Mouse (Mus musculus): Measurements from ENCODE around the gene Slc12a8. TPM values are rescaled to one million over a fixed set of nuclear protein-coding genes. Genes with fewer than 3 reads are reported as not detected.

Gene Slc12a8
- polyA plus RNA-seq, 1 experiment from 2014 or later, result 0.83 TPM

DNA sequence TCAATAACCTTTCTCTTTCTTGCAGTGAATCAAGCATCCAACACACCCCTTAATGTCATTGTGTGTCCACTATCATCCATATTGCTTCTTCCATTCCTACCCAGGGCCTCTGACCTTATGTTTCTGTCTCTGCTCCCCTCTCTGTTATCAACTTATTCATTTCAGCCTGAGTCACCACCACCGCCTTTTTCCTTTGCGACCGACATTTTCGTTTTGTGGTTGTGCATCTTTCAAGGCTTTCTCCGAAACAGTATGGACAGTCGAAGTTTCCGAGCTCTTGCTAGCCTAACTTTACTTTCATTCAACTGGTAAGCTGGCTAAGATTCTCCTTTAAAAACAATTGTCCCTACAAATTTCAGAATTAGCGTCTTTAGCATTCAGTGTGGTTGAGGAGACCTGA, 84.2 kb downstream of the Slc12a8 start:
- H3K4me2 ChIP-seq, result no peak overlapping the region
- H3K9ac ChIP-seq, result no peak overlapping the region
- H3K4me1 ChIP-seq, result peaks cover 13% of the 10 kb centered on the region
- 90% methylated on average over 8 of the region's 8 CpGs for WGBS
- no peaks in the 10 kb centered on the region for H3K9me3 ChIP-seq
- H3K36me3 ChIP-seq, result no peaks in the 10 kb centered on the region
- H3K4me3 ChIP-seq, result no peak overlapping the region
- H3K27ac ChIP-seq (replicated peaks), result no peak overlapping the region
- no peaks in the 10 kb centered on the region for H3K27me3 ChIP-seq (replicated peaks)
- no peak for ATAC-seq (ENCODE audit: extremely low read depth, insufficient number of reproducible peaks, low FRiP score, low TSS enrichment)

GRCm38 (mm10) chr16:33605647-33606596, 88.8 kb downstream of the Slc12a8 start:
- peak; percentile 26; the same call in 1 of the 2 replicates for ATAC-seq (ENCODE audit: extremely low read depth, insufficient number of reproducible peaks, low FRiP score, low TSS enrichment)
- H3K9ac ChIP-seq, result peak overlapping the region; percentile 19; the same call in 1 of the 2 replicates
- no peaks in the 10 kb centered on the region for H3K9me3 ChIP-seq
- no peak overlapping the region for H3K4me3 ChIP-seq
- peak overlapping the region; percentile 89 for H3K27ac ChIP-seq (replicated peaks)
- no peaks in the 10 kb centered on the region for H3K36me3 ChIP-seq
- 22% methylated on average over 9 of the region's 9 CpGs for WGBS
- peaks cover 27% of the 10 kb centered on the region for H3K4me1 ChIP-seq
- H3K4me2 ChIP-seq, result peak overlapping the region; percentile 48
- no peaks in the 10 kb centered on the region for H3K27me3 ChIP-seq (replicated peaks)

- H3K9me3 ChIP-seq, result no peaks in the 10 kb centered on the region
- ATAC-seq (ENCODE audit: extremely low read depth, insufficient number of reproducible peaks, low FRiP score, low TSS enrichment), result peak; percentile 47; the same call in 1 of the 2 replicates
- 36% methylated on average over 8 of the region's 8 CpGs for WGBS
- H3K9ac ChIP-seq, result peak overlapping the region; percentile 64; the same call in 1 of the 2 replicates
- H3K4me2 ChIP-seq, result peak overlapping the region; percentile 48
- H3K4me1 ChIP-seq, result peaks cover 27% of the 10 kb centered on the region
- no peaks in the 10 kb centered on the region for H3K36me3 ChIP-seq
- H3K27ac ChIP-seq (replicated peaks), result peak overlapping the region; percentile 89
- H3K27me3 ChIP-seq (replicated peaks), result no peaks in the 10 kb centered on the region
- H3K4me3 ChIP-seq, result no peak overlapping the region
Observed at GRCm38 (mm10) chr16:33606691-33607532, 89.8 kb downstream of the Slc12a8 start.

DNA sequence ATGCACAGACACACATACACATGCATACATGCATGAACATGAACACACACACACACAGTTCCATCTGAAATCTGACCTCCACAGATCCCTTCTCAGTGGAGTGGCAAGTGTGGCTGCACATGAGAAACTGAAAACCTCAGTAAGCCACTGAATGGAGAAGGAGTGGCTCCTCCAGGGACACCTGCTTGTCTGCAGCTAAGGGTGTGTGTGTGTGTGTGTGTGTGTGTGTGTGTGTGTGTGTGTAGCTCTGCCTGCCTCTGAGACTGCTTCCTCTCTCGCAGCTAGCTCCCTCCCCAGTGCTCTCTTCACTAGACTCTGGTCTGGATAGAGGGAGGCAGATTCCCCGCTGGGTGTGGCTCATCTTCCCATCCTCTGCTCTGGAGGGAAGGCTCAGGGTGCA, 92.4 kb downstream of the Slc12a8 start:
- no peak overlapping the region for H3K4me2 ChIP-seq
- ATAC-seq (ENCODE audit: extremely low read depth, insufficient number of reproducible peaks, low FRiP score, low TSS enrichment), result no peak
- 61% methylated on average over 2 of the region's 2 CpGs for WGBS
- H3K27ac ChIP-seq (replicated peaks), result no peak overlapping the region
- H3K4me3 ChIP-seq, result no peak overlapping the region
- H3K4me1 ChIP-seq, result peaks cover 27% of the 10 kb centered on the region
- no peaks in the 10 kb centered on the region for H3K27me3 ChIP-seq (replicated peaks)
- H3K9me3 ChIP-seq, result no peaks in the 10 kb centered on the region
- H3K9ac ChIP-seq, result no peak overlapping the region
- no peaks in the 10 kb centered on the region for H3K36me3 ChIP-seq

DNA sequence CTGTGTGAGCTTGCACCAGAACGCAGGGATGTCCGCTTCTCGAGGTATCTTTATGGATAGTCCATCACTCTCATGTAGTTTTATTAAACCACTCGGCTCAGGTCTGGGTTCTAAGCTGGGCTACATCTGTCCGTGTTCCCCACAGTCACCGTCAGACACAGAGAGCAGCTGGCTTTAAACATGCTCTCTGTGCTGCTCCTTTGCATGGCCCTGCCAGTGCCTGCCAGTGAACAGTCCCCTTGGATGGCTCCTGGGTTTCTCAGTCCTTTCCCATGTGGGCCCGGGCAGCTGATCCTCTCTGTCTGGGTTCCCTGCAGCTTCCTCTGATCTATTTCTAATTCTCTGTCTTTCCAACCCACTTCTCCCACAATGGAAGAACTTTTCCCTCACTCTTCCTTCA, 93.3 kb downstream of the Slc12a8 start:
- no peaks in the 10 kb centered on the region for H3K27me3 ChIP-seq (replicated peaks)
- no peak overlapping the region for H3K27ac ChIP-seq (replicated peaks)
- WGBS, result 79% methylated on average over 7 of the region's 7 CpGs
- H3K36me3 ChIP-seq, result no peaks in the 10 kb centered on the region
- no peak overlapping the region for H3K9ac ChIP-seq
- no peak overlapping the region for H3K4me2 ChIP-seq
- H3K4me1 ChIP-seq, result peaks cover 23% of the 10 kb centered on the region
- H3K4me3 ChIP-seq, result no peak overlapping the region
- ATAC-seq (ENCODE audit: extremely low read depth, insufficient number of reproducible peaks, low FRiP score, low TSS enrichment), result no peak
- no peaks in the 10 kb centered on the region for H3K9me3 ChIP-seq

DNA sequence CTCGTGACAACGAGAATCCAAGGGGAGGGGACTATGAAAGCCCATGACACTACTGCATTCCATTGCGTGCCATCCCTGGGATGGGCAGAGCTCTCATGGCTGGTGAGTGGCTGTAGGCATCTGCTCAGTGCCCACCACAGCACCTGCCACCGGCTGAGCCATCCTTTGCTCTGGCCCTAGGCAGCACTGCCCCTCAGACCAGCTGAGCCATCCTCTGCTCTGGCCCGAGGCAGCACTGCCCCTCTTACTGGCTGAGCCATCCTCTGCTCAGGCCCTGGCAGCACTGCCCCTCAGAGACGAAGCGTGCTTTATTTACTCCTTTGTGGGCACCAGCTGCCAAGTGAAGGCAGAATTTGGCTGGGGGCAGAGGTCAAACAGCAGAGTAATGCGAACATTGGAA, 94.2 kb downstream of the Slc12a8 start:
- WGBS, result 71% methylated on average over 8 of the region's 8 CpGs
- Histone ChIP-seq H3K4me3 (no peak overlapping the region), H3K9ac (no peak overlapping the region), H3K36me3 (no peaks in the 10 kb centered on the region), H3K27me3 (replicated peaks) (no peaks in the 10 kb centered on the region), H3K4me1 (peaks cover 14% of the 10 kb centered on the region), H3K4me2 (no peak overlapping the region), H3K27ac (replicated peaks) (no peak overlapping the region), H3K9me3 (no peaks in the 10 kb centered on the region)
- no peak for ATAC-seq (ENCODE audit: extremely low read depth, insufficient number of reproducible peaks, low FRiP score, low TSS enrichment)

- Histone ChIP-seq H3K9me3 (no peaks in the 10 kb centered on the region), H3K4me2 (no peak overlapping the region), H3K4me3 (no peak overlapping the region), H3K27ac (replicated peaks) (no peak overlapping the region), H3K36me3 (no peaks in the 10 kb centered on the region), H3K27me3 (replicated peaks) (no peaks in the 10 kb centered on the region), H3K4me1 (peaks cover 5% of the 10 kb centered on the region), H3K9ac (no peak overlapping the region)
- no peak for ATAC-seq (ENCODE audit: extremely low read depth, insufficient number of reproducible peaks, low FRiP score, low TSS enrichment)
- WGBS, result 80% methylated on average over 6 of the region's 6 CpGs
Observed at GRCm38 (mm10) chr16:33612056-33612770, 95.1 kb downstream of the Slc12a8 start.

GRCm38 (mm10) chr16:33615986-33616385, 98.9 kb downstream of the Slc12a8 start:
- no peak overlapping the region for H3K4me2 ChIP-seq
- no peaks in the 10 kb centered on the region for H3K4me1 ChIP-seq
- no peaks in the 10 kb centered on the region for H3K27me3 ChIP-seq (replicated peaks)
- ATAC-seq (ENCODE audit: extremely low read depth, insufficient number of reproducible peaks, low FRiP score, low TSS enrichment), result no peak; the same call in 1 of the 2 replicates
- H3K9ac ChIP-seq, result no peak overlapping the region
- WGBS, result 84% methylated on average over 3 of the region's 3 CpGs
- no peak overlapping the region for H3K27ac ChIP-seq (replicated peaks)
- H3K36me3 ChIP-seq, result no peaks in the 10 kb centered on the region
- no peaks in the 10 kb centered on the region for H3K9me3 ChIP-seq
- H3K4me3 ChIP-seq, result no peak overlapping the region

DNA sequence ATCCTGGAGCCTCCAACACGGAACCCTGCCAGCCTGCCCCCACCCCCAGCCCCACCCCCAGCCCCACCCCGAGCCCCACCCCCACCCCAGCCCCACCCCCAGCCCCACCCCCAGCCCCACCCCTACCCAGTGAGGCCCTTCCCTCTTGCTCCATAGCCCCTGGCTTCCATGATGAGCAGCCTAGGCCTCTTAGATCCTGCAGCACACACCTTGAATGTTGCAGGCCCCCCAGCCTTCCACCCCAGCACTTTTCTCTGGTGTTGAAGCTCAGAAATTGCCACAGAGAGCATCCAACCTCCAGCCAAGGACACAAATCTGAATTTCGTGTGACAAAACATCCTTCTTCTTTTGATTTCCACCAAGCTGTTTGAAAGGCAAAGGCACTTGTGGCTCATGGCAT, 104.7 kb downstream of the Slc12a8 start:
- no peak overlapping the region for H3K27ac ChIP-seq (replicated peaks)
- no peaks in the 10 kb centered on the region for H3K4me1 ChIP-seq
- H3K4me3 ChIP-seq, result no peak overlapping the region
- no peaks in the 10 kb centered on the region for H3K9me3 ChIP-seq
- no peaks in the 10 kb centered on the region for H3K27me3 ChIP-seq (replicated peaks)
- no peak overlapping the region for H3K9ac ChIP-seq
- 42% methylated on average over 3 of the region's 3 CpGs for WGBS
- no peak for ATAC-seq (ENCODE audit: extremely low read depth, insufficient number of reproducible peaks, low FRiP score, low TSS enrichment)
- H3K4me2 ChIP-seq, result no peak overlapping the region
- H3K36me3 ChIP-seq, result no peaks in the 10 kb centered on the region

- ATAC-seq (ENCODE audit: extremely low read depth, insufficient number of reproducible peaks, low FRiP score, low TSS enrichment), result no peak
- H3K4me3 ChIP-seq, result no peak overlapping the region
- H3K9ac ChIP-seq, result no peak overlapping the region
- H3K4me1 ChIP-seq, result no peaks in the 10 kb centered on the region
- H3K4me2 ChIP-seq, result no peak overlapping the region
- H3K9me3 ChIP-seq, result no peaks in the 10 kb centered on the region
- H3K27ac ChIP-seq (replicated peaks), result no peak overlapping the region
- WGBS, result 87% methylated on average over 9 of the region's 9 CpGs
- H3K27me3 ChIP-seq (replicated peaks), result no peaks in the 10 kb centered on the region
- no peaks in the 10 kb centered on the region for H3K36me3 ChIP-seq
Observed at GRCm38 (mm10) chr16:33624586-33624985, 107.5 kb downstream of the Slc12a8 start.

DNA sequence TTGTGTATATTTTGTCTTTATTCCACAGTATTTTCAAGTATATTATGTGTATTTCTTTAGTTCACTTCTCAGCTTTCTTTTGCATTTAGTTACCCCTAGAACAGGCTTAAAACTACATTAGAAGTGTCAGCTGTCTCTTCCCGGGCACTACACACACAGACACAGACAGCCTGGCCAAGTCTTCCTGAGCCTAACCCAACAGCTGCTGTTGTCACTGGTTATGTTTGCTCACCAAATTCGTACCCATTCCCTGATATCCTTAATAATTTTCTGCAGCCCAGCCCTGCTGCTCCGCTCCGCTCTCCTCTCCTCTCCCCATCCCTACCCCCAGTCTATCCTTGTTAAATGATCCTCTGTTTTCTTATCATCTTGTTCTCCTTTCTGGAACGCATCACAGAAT, 112.4 kb downstream of the Slc12a8 start:
- Histone ChIP-seq H3K27ac (replicated peaks) (no peak overlapping the region), H3K36me3 (no peaks in the 10 kb centered on the region), H3K9me3 (0 out of 2 replicates have a peak, but pooled peaks cover 2% of the 10 kb centered on the region), H3K9ac (no peak overlapping the region), H3K4me2 (no peak overlapping the region), H3K4me3 (no peak overlapping the region), H3K4me1 (no peaks in the 10 kb centered on the region), H3K27me3 (replicated peaks) (no peaks in the 10 kb centered on the region)
- 81% methylated on average over 5 of the region's 5 CpGs for WGBS
- ATAC-seq (ENCODE audit: extremely low read depth, insufficient number of reproducible peaks, low FRiP score, low TSS enrichment), result no peak

All from heart, embryonic 13.5 days (tissue).